Mouse (Mus musculus) CH12.LX (cell line): ENCODE data around the gene Ccdc97. TPM values are rescaled to one million over a fixed set of nuclear protein-coding genes. Genes with fewer than 3 reads are reported as not detected.
A peak's percentile ranks its signal among the peaks of the same experiment; 100 is the strongest.

Experiments used
- DNase-seq: peaks from one replicate; pipeline ENCODE4 v3.0.0-alpha.2; 2013; ENCODE audit errors: extremely low read depth
- H3K27ac ChIP-seq: 2 replicates; pipeline ENCODE4 v1.5.1; 2012; ENCODE audit warnings: low read depth, mild to moderate bottlenecking, control low read depth, moderate library complexity; ENCODE audit not compliant: insufficient read depth
- H3K27me3 ChIP-seq: replicated peaks from 2 replicates; pipeline ENCODE3; 2012; ENCODE audit warnings: inconsistent platforms
- H3K36me3 ChIP-seq, 2 experiments: replicated peaks in 1 of 2; 2 replicates each; pipeline versions ENCODE3 to v1.6.1; 2012; ENCODE audit warnings: inconsistent platforms in 1 of 2, low read length in 1 of 2, mild to moderate bottlenecking in 1 of 2, mixed read lengths in 1 of 2, moderate library complexity in 1 of 2; ENCODE audit not compliant: control insufficient read depth in 1 of 2, insufficient read depth in 1 of 2
- H3K4me1 ChIP-seq, 2 experiments: 2 replicates each; pipeline ENCODE4 v1.6.1; 2012; ENCODE audit warnings: inconsistent platforms in 1 of 2, moderate library complexity in 1 of 2; ENCODE audit not compliant: insufficient read depth in 2 of 2, control insufficient read depth in 1 of 2
- H3K4me2 ChIP-seq: 2 replicates; pipeline ENCODE4 v1.6.1; 2012; ENCODE audit warnings: low read depth, mild to moderate bottlenecking, control low read depth; ENCODE audit not compliant: poor library complexity, insufficient read depth, severe bottlenecking
- H3K4me3 ChIP-seq, 3 experiments: fragments of 150-350 bp in 1 of 3; sonication (generic) in 1 of 3; replicated peaks in 1 of 3; 2 replicates each; pipeline versions ENCODE3 to v1.5.1; 2011 to 2012; ENCODE audit warnings: low read depth in 2 of 3, low read length in 2 of 3, mild to moderate bottlenecking in 2 of 3, moderate library complexity in 2 of 3, control low read depth in 1 of 3, improper control_type of control experiment in 1 of 3, inconsistent platforms in 1 of 3, mixed read lengths in 1 of 3; ENCODE audit not compliant: poor library complexity in 1 of 3
- H3K79me2 ChIP-seq: replicated peaks from 2 replicates; pipeline ENCODE4 v1.6.1; 2012; ENCODE audit warnings: mild to moderate bottlenecking, moderate library complexity; ENCODE audit not compliant: control insufficient read depth, poor library complexity, insufficient read depth, severe bottlenecking; ENCODE audit errors: extremely low read depth
- H3K9ac ChIP-seq: 2 replicates; pipeline ENCODE4 v1.6.1; 2012; ENCODE audit warnings: low read depth, mild to moderate bottlenecking, control low read depth, moderate library complexity; ENCODE audit not compliant: insufficient read depth
- H3K9me3 ChIP-seq: replicated peaks from 2 replicates; pipeline ENCODE3; 2012; ENCODE audit warnings: low read length, inconsistent platforms, mixed read lengths
- BHLHE40 ChIP-seq: IDR thresholded peaks from 2 replicates; pipeline ENCODE4 v1.6.1; 2011; ENCODE audit warnings: mild to moderate bottlenecking, low read depth, low read length, improper control_type of control experiment
- CHD1 ChIP-seq: IDR thresholded peaks from 2 replicates; pipeline ENCODE4 v1.6.1; 2012; ENCODE audit warnings: low read depth, low read length, improper control_type of control experiment, inconsistent platforms
- CHD2 ChIP-seq: IDR thresholded peaks from 2 replicates; pipeline ENCODE4 v1.6.1; 2011; ENCODE audit warnings: low read length, improper control_type of control experiment
- CTCF ChIP-seq, 2 experiments: IDR thresholded peaks in 1 of 2; conservative IDR thresholded peaks in 1 of 2; 2 replicates each; pipeline ENCODE4 v1.5.1; 2011 to 2012; ENCODE audit warnings: low read depth in 2 of 2, low read length in 2 of 2, improper control_type of control experiment in 1 of 2, inconsistent platforms in 1 of 2, mild to moderate bottlenecking in 1 of 2, moderate library complexity in 1 of 2
- E2F4 ChIP-seq: IDR thresholded peaks from 2 replicates; pipeline ENCODE4 v1.6.1; 2011; ENCODE audit warnings: low read depth, low read length, improper control_type of control experiment; ENCODE audit not compliant: insufficient replicate concordance
- ELF1 ChIP-seq: IDR thresholded peaks from 2 replicates; pipeline ENCODE4 v1.6.1; 2014; ENCODE audit warnings: low read depth, mild to moderate bottlenecking, inconsistent platforms, low read length, improper control_type of control experiment
- EP300 ChIP-seq: IDR thresholded peaks from 2 replicates; pipeline ENCODE4 v1.6.1; 2011; ENCODE audit warnings: low read length, improper control_type of control experiment
- ETS1 ChIP-seq: conservative IDR thresholded peaks from 2 replicates; pipeline ENCODE4 v1.6.1; 2012; ENCODE audit warnings: low read depth, mild to moderate bottlenecking, inconsistent platforms, low read length, improper control_type of control experiment, moderate library complexity
- GABPA ChIP-seq: IDR thresholded peaks from 2 replicates; pipeline ENCODE4 v1.6.1; 2012; ENCODE audit warnings: low read depth, low read length, improper control_type of control experiment, inconsistent platforms; ENCODE audit not compliant: insufficient replicate concordance
- HCFC1 ChIP-seq: IDR thresholded peaks from 2 replicates; pipeline ENCODE4 v1.6.1; 2012; ENCODE audit warnings: low read depth, mild to moderate bottlenecking, inconsistent platforms, low read length, improper control_type of control experiment
- IRF4 ChIP-seq: IDR thresholded peaks from 2 replicates; pipeline ENCODE4 v1.6.1; 2014; ENCODE audit warnings: low read depth, mild to moderate bottlenecking, inconsistent platforms, low read length, improper control_type of control experiment
- JUN ChIP-seq: IDR thresholded peaks from 2 replicates; pipeline ENCODE4 v1.6.1; 2011; ENCODE audit warnings: low read depth, mild to moderate bottlenecking, low read length, improper control_type of control experiment, moderate library complexity; ENCODE audit not compliant: insufficient read depth
- JUND ChIP-seq: conservative IDR thresholded peaks from 2 replicates; pipeline ENCODE4 v1.6.1; 2011; ENCODE audit warnings: low read depth, low read length, improper control_type of control experiment
- KAT2A ChIP-seq: IDR thresholded peaks from 2 replicates; pipeline ENCODE4 v1.6.1; 2012; ENCODE audit warnings: low read length, improper control_type of control experiment, inconsistent platforms; ENCODE audit not compliant: insufficient replicate concordance
- MAFK ChIP-seq: IDR thresholded peaks from 2 replicates; pipeline ENCODE4 v1.6.1; 2011; ENCODE audit warnings: low read length, improper control_type of control experiment; ENCODE audit not compliant: insufficient replicate concordance
- MAX ChIP-seq: IDR thresholded peaks from 2 replicates; pipeline ENCODE4 v1.6.1; 2011; ENCODE audit warnings: low read length, improper control_type of control experiment
- MAZ ChIP-seq: IDR thresholded peaks from 2 replicates; pipeline ENCODE4 v1.6.1; 2012; ENCODE audit warnings: low read depth, mild to moderate bottlenecking, inconsistent platforms, low read length, improper control_type of control experiment, moderate library complexity
- MXI1 ChIP-seq: IDR thresholded peaks from 2 replicates; pipeline ENCODE4 v1.6.1; 2011; ENCODE audit warnings: mild to moderate bottlenecking, low read depth, low read length, improper control_type of control experiment
- MYC ChIP-seq: IDR thresholded peaks from 2 replicates; pipeline ENCODE4 v1.6.1; 2011; ENCODE audit warnings: low read depth, mild to moderate bottlenecking, improper control_type of control experiment, low read length
- NELFE ChIP-seq: IDR thresholded peaks from 2 replicates; pipeline ENCODE4 v1.6.1; 2011; ENCODE audit warnings: low read depth, low read length, improper control_type of control experiment
- NRF1 ChIP-seq: IDR thresholded peaks from 2 replicates; pipeline ENCODE4 v1.6.1; 2014; ENCODE audit warnings: low read depth, mild to moderate bottlenecking, inconsistent platforms, low read length, improper control_type of control experiment, moderate library complexity
- PAX5 ChIP-seq: IDR thresholded peaks from 2 replicates; pipeline ENCODE4 v1.6.1; 2012; ENCODE audit warnings: low read length, inconsistent platforms, mixed read lengths
- POLR2A ChIP-seq: IDR thresholded peaks from 2 replicates; pipeline ENCODE4 v1.6.1; 2011; ENCODE audit warnings: low read depth, mild to moderate bottlenecking, improper control_type of control experiment, low read length
- POLR2AphosphoS2 ChIP-seq: IDR thresholded peaks from 2 replicates; pipeline ENCODE4 v1.6.1; 2011; ENCODE audit warnings: low read depth, low read length, improper control_type of control experiment
- RAD21 ChIP-seq: IDR thresholded peaks from 2 replicates; pipeline ENCODE4 v1.6.1; 2011; ENCODE audit warnings: low read depth, mild to moderate bottlenecking, low read length, improper control_type of control experiment, moderate library complexity
- RCOR1 ChIP-seq: conservative IDR thresholded peaks from 2 replicates; pipeline ENCODE4 v1.6.1; 2012; ENCODE audit warnings: low read depth, mild to moderate bottlenecking, inconsistent platforms, low read length, improper control_type of control experiment
- SIN3A ChIP-seq: IDR thresholded peaks from 2 replicates; pipeline ENCODE4 v1.6.1; 2012; ENCODE audit warnings: low read length, improper control_type of control experiment, inconsistent platforms
- SMC3 ChIP-seq: IDR thresholded peaks from 2 replicates; pipeline ENCODE4 v1.6.1; 2011; ENCODE audit warnings: low read depth, low read length, improper control_type of control experiment
- TBP ChIP-seq: conservative IDR thresholded peaks from 2 replicates; pipeline ENCODE4 v1.6.1; 2011; ENCODE audit warnings: low read depth, low read length, improper control_type of control experiment
- TCF12 ChIP-seq: IDR thresholded peaks from 2 replicates; pipeline ENCODE4 v1.6.1; 2014; ENCODE audit warnings: low read depth, mild to moderate bottlenecking, inconsistent platforms, low read length, improper control_type of control experiment
- USF1 ChIP-seq: IDR thresholded peaks from 2 replicates; pipeline ENCODE4 v1.6.1; 2014; ENCODE audit warnings: low read depth, mild to moderate bottlenecking, inconsistent platforms, low read length, improper control_type of control experiment
- USF2 ChIP-seq: conservative IDR thresholded peaks from 2 replicates; pipeline ENCODE4 v1.6.1; 2011; ENCODE audit warnings: low read depth, low read length, improper control_type of control experiment
- ZKSCAN1 ChIP-seq: IDR thresholded peaks from 2 replicates; pipeline ENCODE4 v1.6.1; 2012; ENCODE audit warnings: low read depth, inconsistent platforms, low read length, improper control_type of control experiment, borderline replicate concordance
- ZMIZ1 ChIP-seq: IDR thresholded peaks from 2 replicates; pipeline ENCODE4 v1.6.1; 2012; ENCODE audit warnings: low read depth, mild to moderate bottlenecking, inconsistent platforms, low read length, improper control_type of control experiment
- ZNF384 ChIP-seq: IDR thresholded peaks from 2 replicates; pipeline ENCODE4 v1.6.1; 2012; ENCODE audit warnings: low read depth, low read length, improper control_type of control experiment, inconsistent platforms
- dilution Hi-C: fragments of 300-500 bp; cut with MboI; formaldehyde crosslinking; loops from 2 replicates; pipeline ENCODE4 v1.14.3; 2020; ENCODE audit warnings: low sequenced_read_pairs; ENCODE audit not compliant: extremely low pct_unique_long_range_greater_than_20kb, extremely low pct_ligation_motif_present
- in situ Hi-C: fragments of 300-500 bp; cut with MboI; formaldehyde crosslinking; loops from 3 replicates; pipeline ENCODE4 v1.14.3; 2019; ENCODE audit warnings: low sequenced_read_pairs, low pct_ligation_motif_present, low pct_unique_long_range_greater_than_20kb, mixed read lengths
- polyA plus RNA-seq: library from polyadenylated mRNA; unstranded; fragments of >175 nt; gene quantifications from 2 replicates; pipeline ENCODE4 v1.2.1, GENCODE M21; 2012; ENCODE audit warnings: low read depth; ENCODE audit not compliant: insufficient read length
- total RNA-seq, 2 experiments: library from RNA; depleted of rRNA; stranded (reverse); fragments of 300-350 nt in 1 of 2; fragments of >200 nt in 1 of 2; gene quantifications; 2 replicates each; pipeline ENCODE4 v1.2.3; 2012 to 2014

Gene Ccdc97
- total and polyA plus RNA-seq, 3 experiments = 5.7 to 44.8 (median 14.1) TPM

DNA sequence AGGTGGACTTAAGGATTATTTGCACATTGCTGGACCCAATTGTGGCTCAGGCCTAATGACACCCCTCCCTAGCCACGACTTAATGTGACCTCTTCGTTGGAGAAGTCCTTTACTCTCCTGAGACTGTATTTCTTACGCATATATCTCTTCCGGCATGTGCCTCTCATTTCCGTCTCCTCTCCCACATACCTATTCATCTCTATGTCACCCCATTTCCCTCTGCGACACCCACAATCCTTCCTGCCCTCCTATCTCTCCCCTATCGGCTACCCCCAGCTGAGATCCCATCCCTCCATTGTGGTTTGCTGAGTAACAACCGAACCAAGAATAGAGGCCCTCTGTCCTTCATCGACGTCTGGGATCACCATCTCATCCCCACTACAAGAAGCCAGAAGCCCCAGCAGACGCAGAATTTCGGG, 29.3 kb downstream of the Ccdc97 start:
- Histone ChIP-seq H3K27ac (peak overlapping the region; percentile 64), H3K9ac (peak overlapping the region; percentile 27), H3K4me2 (peak overlapping the region; percentile 55), H3K4me3 (peak overlapping the region; percentile 31 to 83 (median 73)), H3K4me1 (peaks cover 10 to 29% of the 10 kb centered on the region in 2 experiments), H3K79me2 (peaks cover 25% of the 10 kb centered on the region), H3K27me3 (no peaks in the 10 kb centered on the region), H3K36me3 (peaks cover 22 to 56% of the 10 kb centered on the region in 2 experiments), H3K9me3 (no peaks in the 10 kb centered on the region)
- no peak for DNase-seq
- dilution Hi-C loops = no loop called here
- TF ChIP-seq MAZ (no peak; the same call in 1 of the 2 replicates), USF2 (no peak), CHD1 (no peak), RAD21 (no peak), TCF12 (no peak), POLR2A (no peak), NRF1 (0 out of 2 replicates have a peak, but pooled peaks have one; percentile 3), PAX5 (no peak), ZMIZ1 (no peak), IRF4 (peak; percentile 61; the same call in 1 of the 2 replicates), E2F4 (no peak), SMC3 (no peak), ZKSCAN1 (no peak), ZNF384 (no peak), HCFC1 (no peak), BHLHE40 (peak; percentile 49; the same call in 1 of the 2 replicates), MYC (no peak; the same call in 1 of the 2 replicates), ETS1 (no peak), ELF1 (no peak; the same call in 1 of the 2 replicates), KAT2A (no peak), CTCF (conservative IDR thresholded peaks at IDR 0.05 in 1 of 2, IDR thresholded peaks at IDR 0.05 in 1 of 2; ENCODE audit: low read depth in 2 of 2, low read length in 2 of 2) (no peak), CHD2 (no peak), USF1 (no peak), MAFK (no peak), JUND (no peak), NELFE (no peak), SIN3A (0 out of 2 replicates have a peak, but pooled peaks have one; percentile 21), MXI1 (no peak), EP300 (peak; percentile 32; the same call in 1 of the 2 replicates), POLR2AphosphoS2 (no peak), GABPA (no peak), MAX (peak; percentile 77; the same call in 1 of the 2 replicates), RCOR1 (no peak), TBP (0 out of 2 replicates have a peak, but pooled peaks have one; percentile 5), JUN (no peak)
- in situ Hi-C loops = no loop called here
